In genomic region chr10:111767011-111767720, GRCm38 (mm10) we compare ENCODE assay signal across 19 mouse cellular contexts.
A peak's percentile ranks its signal among the peaks of the same experiment; 100 is the strongest.
DNase-seq lines count a peak whose midpoint lies in the region; ATAC-seq and TF ChIP-seq lines count a peak whose summit lies in the region.
"Had no signal": no experiment of that assay in that cellular context is flagged by ENCODE, and none has a peak within 500 bp of the region (broad histone marks: within the 10 kb centered on the region; RNA-seq: fewer than 3 reads in every experiment).

No protein-coding gene starts in this region.

- WGBS in limb, embryonic 14.5 days, result 76% methylated on average over 7 of the region's 7 CpGs
- WGBS in limb, embryonic 10.5 days, result 91% methylated on average over 7 of the region's 7 CpGs
- 82% methylated on average over 7 of the region's 7 CpGs for WGBS in intestine, embryonic 16.5 days
- 94% methylated on average over 7 of the region's 7 CpGs for WGBS in forebrain, embryonic 10.5 days

- H3K9ac ChIP-seq in limb, embryonic 14.5 days (ENCODE audit: low read depth, low read length, severe bottlenecking), result no peak overlapping the region
- no peak overlapping the region for H3K9ac ChIP-seq in intestine, embryonic 16.5 days (ENCODE audit: low read depth, low read length)
- H3K9ac ChIP-seq: forebrain, postnatal 0 days; hindbrain, embryonic 13.5 days; midbrain, embryonic 12.5 days had no signal

- no peak for ATAC-seq in limb, embryonic 14.5 days (ENCODE audit: low FRiP score, low read depth)
- ATAC-seq in intestine, embryonic 16.5 days, result no peak
- ATAC-seq: forebrain, postnatal 0 days had no signal

- H3K4me2 ChIP-seq in limb, embryonic 14.5 days (replicated peaks; ENCODE audit: low read depth, low read length, severe bottlenecking), result no peak overlapping the region
- no peak overlapping the region for H3K4me2 ChIP-seq in intestine, embryonic 16.5 days (ENCODE audit: low read depth, low read length)
- H3K4me2 ChIP-seq: hindbrain, embryonic 13.5 days; liver, embryonic 11.5 days; midbrain, embryonic 12.5 days had no signal

- H3K36me3 ChIP-seq in limb, embryonic 14.5 days (ENCODE audit: control insufficient read depth, insufficient read depth, low read length), result no peaks in the 10 kb centered on the region
- H3K36me3 ChIP-seq in limb, embryonic 10.5 days, result no peaks in the 10 kb centered on the region
- no peaks in the 10 kb centered on the region for H3K36me3 ChIP-seq in intestine, embryonic 16.5 days (ENCODE audit: control insufficient read depth, insufficient read depth, low read length)
- H3K36me3 ChIP-seq in forebrain, embryonic 10.5 days (replicated peaks), result no peaks in the 10 kb centered on the region
- H3K36me3 ChIP-seq: G1E; hindbrain, embryonic 13.5 days; midbrain, embryonic 12.5 days had no signal

- no peaks in the 10 kb centered on the region for H3K4me1 ChIP-seq in limb, embryonic 14.5 days (ENCODE audit: control insufficient read depth, insufficient read depth, low read length)
- no peaks in the 10 kb centered on the region for H3K4me1 ChIP-seq in limb, embryonic 10.5 days
- H3K4me1 ChIP-seq in intestine, embryonic 16.5 days (ENCODE audit: control insufficient read depth, insufficient read depth, low read length), result no peaks in the 10 kb centered on the region
- no peaks in the 10 kb centered on the region for H3K4me1 ChIP-seq in forebrain, embryonic 10.5 days
- H3K4me1 ChIP-seq: hindbrain, embryonic 13.5 days; midbrain, embryonic 12.5 days had no signal

- TF ChIP-seq POLR2A in limb, embryonic 14.5 days (IDR thresholded peaks at IDR 0.05; ENCODE audit: borderline replicate concordance, extremely low read depth, insufficient read depth, insufficient read length), result no peak

- DNase-seq in gastrocnemius, adult 18-20 months (ENCODE audit: low spot score), result peak; percentile 9
- DNase-seq in gastrocnemius, adult 8-10 months (ENCODE audit: low spot score in 2 of 2), result no peak
- peak; percentile 40 for DNase-seq in limb, embryonic 14.5 days (ENCODE audit: low spot score)
- DNase-seq in limb, embryonic 10.5 days (ENCODE audit: low spot score), result no peak
- DNase-seq in Muller cell, postnatal 12 days (ENCODE audit: inconsistent ontology term), result peak; percentile 81
- DNase-seq in urinary bladder, adult 18-20 months (ENCODE audit: low spot score in 2 of 2), result no peak
- no peak for DNase-seq in forebrain, embryonic 10.5 days (ENCODE audit: extremely low spot score, low spot score)
- DNase-seq: adrenal gland, postnatal 14 days; cerebellum, adult 8-10 months; forebrain, postnatal 0 days; kidney, adult 2 months; kidney, postnatal 4 days; right cerebral cortex, postnatal 25 days had no signal

- no peak overlapping the region for H3K4me3 ChIP-seq in limb, embryonic 14.5 days (replicated peaks; ENCODE audit: low read length)
- no peak overlapping the region for H3K4me3 ChIP-seq in limb, embryonic 10.5 days
- no peak overlapping the region for H3K4me3 ChIP-seq in intestine, embryonic 16.5 days (ENCODE audit: low read length)
- H3K4me3 ChIP-seq in forebrain, embryonic 10.5 days, result no peak overlapping the region
- H3K4me3 ChIP-seq: heart, adult 2 months; hindbrain, embryonic 13.5 days; midbrain, embryonic 12.5 days had no signal

- H3K9me3 ChIP-seq in limb, embryonic 14.5 days (ENCODE audit: control insufficient read depth, low read length), result no peaks in the 10 kb centered on the region
- H3K9me3 ChIP-seq in limb, embryonic 10.5 days (replicated peaks), result no peaks in the 10 kb centered on the region
- H3K9me3 ChIP-seq in intestine, embryonic 16.5 days (ENCODE audit: control insufficient read depth, low read length), result no peaks in the 10 kb centered on the region
- no peaks in the 10 kb centered on the region for H3K9me3 ChIP-seq in forebrain, embryonic 10.5 days
- H3K9me3 ChIP-seq: G1E; hindbrain, embryonic 13.5 days; midbrain, embryonic 12.5 days had no signal

- no peaks in the 10 kb centered on the region for H3K27me3 ChIP-seq in limb, embryonic 14.5 days (ENCODE audit: control insufficient read depth, insufficient read depth, low read length)
- no peaks in the 10 kb centered on the region for H3K27me3 ChIP-seq in limb, embryonic 10.5 days (ENCODE audit: low read depth, poor library complexity, severe bottlenecking)
- no peaks in the 10 kb centered on the region for H3K27me3 ChIP-seq in intestine, embryonic 16.5 days (replicated peaks; ENCODE audit: control insufficient read depth, insufficient read depth, low read length)
- H3K27me3 ChIP-seq in forebrain, embryonic 10.5 days (ENCODE audit: poor library complexity, severe bottlenecking), result no peaks in the 10 kb centered on the region
- H3K27me3 ChIP-seq: hindbrain, embryonic 13.5 days; midbrain, embryonic 12.5 days had no signal

- H3K27ac ChIP-seq in limb, embryonic 14.5 days (replicated peaks; ENCODE audit: low read depth, low read length), result no peak overlapping the region
- no peak overlapping the region for H3K27ac ChIP-seq in limb, embryonic 10.5 days
- peak overlapping the region; percentile 21; the same call in 1 of the 2 replicates for H3K27ac ChIP-seq in intestine, embryonic 16.5 days (ENCODE audit: low read length)
- no peak overlapping the region for H3K27ac ChIP-seq in forebrain, embryonic 10.5 days
- H3K27ac ChIP-seq: heart, adult 2 months; hindbrain, embryonic 13.5 days; midbrain, embryonic 12.5 days had no signal

Comparison
In these comparisons a context has a peak if more than half of its experiments do, and no peak if none do; other contexts are left out.
1. DNase-seq: peak in gastrocnemius, adult 18-20 months (single experiment), limb, embryonic 14.5 days (single experiment) and Muller cell, postnatal 12 days (single experiment); none in gastrocnemius, adult 8-10 months (0 of 2), limb, embryonic 10.5 days (single experiment), urinary bladder, adult 18-20 months (0 of 2) and forebrain, embryonic 10.5 days (single experiment).